Mouse (Mus musculus): ENCODE measurements around the gene Pea15a.

Pea15a gene

GRCm38 (mm10) chr1:172204814-172205740 lies 1.5 kb downstream of the Pea15a start:
- no peak for DNase-seq (ENCODE audit: low spot score in 2 of 2)

DNA sequence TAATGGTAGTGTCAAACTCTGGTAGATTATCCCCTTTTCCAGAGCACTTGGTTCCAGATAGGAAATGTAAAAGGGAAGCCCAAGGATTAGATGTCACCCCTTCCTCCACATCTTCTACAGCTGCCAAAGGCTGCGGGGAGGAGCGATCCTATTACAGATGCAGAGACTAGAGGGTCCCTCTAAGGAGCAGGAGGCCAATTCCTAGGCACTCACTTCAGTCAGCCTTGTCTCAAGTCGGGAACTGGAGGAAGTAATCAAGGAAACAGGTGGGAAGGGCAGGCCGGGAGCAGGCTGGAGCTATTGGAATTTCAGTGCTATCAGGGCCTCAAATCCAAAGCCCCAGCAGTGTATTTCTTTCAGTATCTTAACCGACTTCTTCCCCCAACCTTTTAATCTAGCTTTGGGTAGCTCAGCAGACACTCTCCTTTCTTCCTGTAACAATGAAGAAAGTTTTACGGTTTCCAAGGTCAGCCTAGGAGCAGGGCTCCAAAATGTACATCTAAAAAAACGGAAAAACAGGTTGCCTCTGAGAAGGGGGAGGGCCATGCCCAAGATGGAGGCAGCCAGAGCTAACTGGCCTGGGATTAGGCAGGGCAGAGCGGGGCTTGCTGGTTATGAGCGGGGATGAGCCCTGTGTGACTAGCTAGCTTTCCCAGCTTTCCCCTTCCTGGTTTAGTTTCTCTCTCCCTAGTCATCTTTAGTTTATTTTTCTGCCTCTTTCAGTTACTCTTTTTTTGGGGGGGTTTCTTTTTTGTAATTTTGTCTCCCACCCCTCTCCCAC lies 2.4 kb downstream of the Pea15a start:
- DNase-seq (ENCODE audit: low spot score in 2 of 2), result no peak

DNA sequence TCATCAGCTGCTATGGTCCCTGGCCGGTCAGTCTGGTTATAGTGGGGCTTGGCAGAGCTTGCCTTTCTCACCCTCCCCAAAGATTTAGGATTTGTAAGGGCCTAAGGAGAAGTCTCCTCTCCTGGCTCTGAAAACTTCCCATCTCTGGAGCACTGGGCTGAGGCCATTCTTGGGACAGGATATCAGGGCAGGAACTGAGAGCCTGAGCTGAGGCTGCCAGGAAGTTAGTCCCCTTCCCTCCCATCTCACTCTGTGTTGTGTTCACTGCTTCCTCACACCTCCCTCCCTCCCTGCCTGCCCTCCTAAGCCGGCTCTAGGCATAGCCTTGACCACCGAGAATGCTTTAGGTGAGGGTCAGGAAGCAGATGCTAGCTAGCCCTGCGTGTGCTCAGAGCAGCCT lies 3.0 kb downstream of the Pea15a start:
- no peak for DNase-seq (ENCODE audit: low spot score in 2 of 2)

GRCm38 (mm10) chr1:172202894-172203522 lies 3.6 kb downstream of the Pea15a start:
- DNase-seq (ENCODE audit: low spot score in 2 of 2), result no peak

GRCm38 (mm10) chr1:172201967-172202880 lies 4.4 kb downstream of the Pea15a start:
- no peak for DNase-seq (ENCODE audit: low spot score in 2 of 2)

- DNase-seq (ENCODE audit: low spot score in 2 of 2), result no peak
Observed at GRCm38 (mm10) chr1:172200871-172201447, 5.6 kb downstream of the Pea15a start.

GRCm38 (mm10) chr1:172200161-172200560 lies 6.4 kb downstream of the Pea15a start:
- DNase-seq (ENCODE audit: low spot score in 2 of 2), result no peak

DNA sequence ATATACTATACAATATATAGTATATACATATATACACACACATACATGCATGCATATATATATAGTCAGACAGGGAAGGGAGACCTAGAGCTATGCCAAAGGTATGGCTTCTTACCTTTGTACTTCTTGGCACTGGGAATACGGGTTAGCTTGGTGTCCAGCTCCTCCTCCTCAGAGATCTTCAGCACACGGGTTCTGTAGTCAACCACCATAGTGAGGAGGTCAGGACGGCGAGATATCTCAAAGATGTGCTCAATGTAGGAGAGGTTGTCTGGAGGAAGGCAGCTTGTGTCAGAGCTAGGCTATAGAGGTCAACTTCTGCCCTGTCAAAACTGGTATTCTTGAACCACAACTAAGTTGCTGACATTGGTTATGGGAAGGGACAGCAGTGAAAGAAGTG lies 7.6 kb downstream of the Pea15a start:
- no peak for DNase-seq (ENCODE audit: low spot score in 2 of 2)

GRCm38 (mm10) chr1:172198316-172198715 lies 8.3 kb downstream of the Pea15a start:
- DNase-seq (ENCODE audit: low spot score in 2 of 2), result no peak

DNA sequence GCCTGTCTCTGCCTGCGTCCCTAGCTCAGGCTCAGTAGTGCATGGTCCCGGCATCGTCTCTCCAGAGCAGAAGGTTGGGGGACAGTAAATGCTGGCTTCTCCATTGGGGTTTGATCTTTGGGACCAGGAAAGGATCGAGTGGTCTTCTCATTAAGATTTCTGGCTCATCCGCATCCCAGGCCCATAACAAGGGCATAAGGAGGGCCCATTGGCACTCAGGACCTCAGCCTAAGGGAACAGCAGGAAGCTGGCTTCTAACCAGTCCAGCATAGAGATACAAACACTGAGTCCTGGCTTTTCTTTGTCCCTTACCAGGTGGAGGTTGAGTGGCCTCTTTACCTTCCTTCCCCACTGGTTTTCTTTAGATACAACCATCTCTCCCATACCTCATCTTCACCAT lies 8.8 kb downstream of the Pea15a start:
- no peak for DNase-seq (ENCODE audit: low spot score in 2 of 2)

- DNase-seq (ENCODE audit: low spot score in 2 of 2), result no peak
Observed at GRCm38 (mm10) chr1:172197146-172197545, 9.5 kb downstream of the Pea15a start.

GRCm38 (mm10) chr1:172194435-172194834 lies 12.2 kb downstream of the Pea15a start:
- DNase-seq (ENCODE audit: low spot score in 2 of 2), result no peak

DNA sequence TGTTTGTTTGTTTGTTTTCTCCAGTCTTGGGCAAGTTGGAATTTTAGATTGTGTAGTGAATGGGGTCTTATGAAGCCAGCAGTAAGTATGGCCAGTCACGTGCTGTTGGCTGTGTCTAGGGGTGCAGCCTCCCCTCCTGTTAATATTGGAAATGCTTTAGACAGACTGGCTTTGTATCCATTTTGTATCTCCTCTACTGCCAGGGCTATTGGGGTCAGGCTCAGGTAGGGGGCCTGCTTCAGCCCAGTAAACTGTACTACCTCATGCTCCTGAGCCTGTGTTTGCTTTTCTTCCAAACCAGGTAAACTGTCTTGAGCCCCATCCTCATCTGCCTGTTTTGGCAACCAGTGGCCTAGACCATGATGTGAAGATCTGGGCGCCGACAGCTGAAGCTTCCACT lies 14.4 kb downstream of the Pea15a start:
- DNase-seq (ENCODE audit: low spot score in 2 of 2), result no peak

GRCm38 (mm10) chr1:172191578-172191977 lies 15.0 kb downstream of the Pea15a start:
- no peak for DNase-seq (ENCODE audit: low spot score in 2 of 2)

DNA sequence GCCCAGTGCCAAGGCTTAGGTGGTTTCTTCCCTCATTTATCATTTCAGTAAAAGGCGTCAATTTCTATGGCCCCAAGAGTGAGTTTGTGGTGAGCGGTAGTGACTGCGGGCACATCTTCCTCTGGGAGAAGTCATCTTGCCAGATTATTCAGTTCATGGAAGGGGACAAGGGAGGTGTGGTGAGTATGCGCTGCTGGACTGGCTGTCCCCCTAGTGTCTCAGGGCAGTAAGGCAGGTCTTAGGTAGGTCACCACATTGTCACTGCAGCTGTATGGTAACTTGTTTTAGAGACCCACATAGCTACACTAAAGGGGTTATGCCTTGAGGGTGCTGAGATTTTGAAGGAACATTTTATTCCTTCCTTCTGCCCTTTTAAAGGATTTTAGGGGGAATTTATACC lies 17.7 kb downstream of the Pea15a start:
- DNase-seq (ENCODE audit: low spot score in 2 of 2), result no peak

- no peak for DNase-seq (ENCODE audit: low spot score in 2 of 2)
Observed at GRCm38 (mm10) chr1:172186401-172187289, 20.0 kb downstream of the Pea15a start.

DNA sequence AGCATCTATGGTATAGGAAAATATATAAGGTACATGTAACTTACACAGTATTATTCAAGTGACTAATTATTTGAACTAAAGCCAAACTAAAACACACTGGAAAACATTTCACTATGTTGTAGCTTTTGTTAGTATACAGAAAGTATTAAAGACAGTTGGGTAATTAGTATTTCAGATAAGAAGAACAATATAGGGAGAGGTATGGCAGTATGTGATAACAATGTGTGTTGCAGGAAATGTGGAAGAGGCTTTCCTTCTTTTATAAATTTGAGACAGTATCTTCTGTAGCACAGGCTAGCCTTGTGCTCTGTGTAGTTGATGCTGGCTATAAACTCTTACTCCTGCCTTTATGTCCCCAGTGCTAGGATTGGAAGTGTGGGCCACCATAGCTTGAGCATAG lies 22.7 kb downstream of the Pea15a start:
- DNase-seq (ENCODE audit: low spot score in 2 of 2), result no peak

DNA sequence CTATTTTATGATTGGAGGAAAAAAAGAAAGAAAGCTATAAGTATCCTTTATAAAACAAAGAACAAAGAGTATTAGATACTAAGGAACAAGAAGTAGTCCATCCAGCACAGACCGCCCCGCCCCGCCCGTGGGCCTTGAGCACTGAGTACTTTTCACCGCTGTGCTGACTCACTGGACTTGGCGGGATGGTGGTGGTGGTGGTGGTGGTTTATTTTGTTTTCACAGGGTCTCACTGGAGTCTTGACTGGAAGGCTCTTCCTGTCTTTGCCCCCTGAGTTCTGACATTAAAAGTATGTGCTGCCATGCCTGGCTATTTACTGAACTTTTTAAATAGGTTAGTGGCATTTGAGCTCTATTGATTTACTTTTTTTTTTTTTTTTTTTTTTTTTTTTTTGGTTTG lies 23.5 kb downstream of the Pea15a start:
- no peak for DNase-seq (ENCODE audit: low spot score in 2 of 2)

GRCm38 (mm10) chr1:172181777-172182176 lies 24.8 kb downstream of the Pea15a start:
- DNase-seq (ENCODE audit: low spot score in 2 of 2), result no peak

DNA sequence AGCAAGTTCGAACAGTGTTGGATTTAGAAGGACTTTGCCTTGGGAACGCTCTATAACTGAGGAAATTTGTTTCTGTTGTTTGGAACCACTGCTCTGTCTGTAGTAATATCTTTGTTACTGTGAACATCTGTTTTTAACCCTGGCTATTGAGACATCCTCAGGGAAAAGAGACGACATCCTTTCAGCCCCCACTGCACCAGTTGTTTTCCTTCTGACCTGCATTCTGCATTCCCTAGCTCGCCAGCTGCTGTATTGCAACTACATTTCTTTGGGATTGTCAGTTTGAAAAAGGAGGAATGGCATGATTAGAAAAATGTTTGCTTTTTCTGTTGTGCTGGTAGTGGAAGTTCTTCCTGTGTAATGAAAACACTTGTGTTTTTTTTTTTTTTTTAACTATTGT lies 25.7 kb downstream of the Pea15a start:
- no peak for DNase-seq (ENCODE audit: low spot score in 2 of 2)

All from spleen, postnatal 14 days (tissue).